Mouse (Mus musculus) megakaryocyte, embryonic 14.5 days (primary cell): Measurements from ENCODE around the gene Ttc29. TPM values are rescaled to one million over a fixed set of nuclear protein-coding genes. Genes with fewer than 3 reads are reported as not detected.

Experiments used
- H3K27me3 ChIP-seq: replicated peaks from 2 replicates; pipeline ENCODE3; 2012; ENCODE audit warnings: inconsistent platforms
- H3K36me3 ChIP-seq: replicated peaks from 2 replicates; pipeline ENCODE3; 2012; ENCODE audit warnings: low read length, inconsistent platforms, mixed read lengths
- H3K4me1 ChIP-seq: 2 replicates; pipeline ENCODE4 v1.6.1; 2012; ENCODE audit warnings: inconsistent platforms
- H3K4me3 ChIP-seq: replicated peaks from 2 replicates; pipeline ENCODE3; 2012; ENCODE audit warnings: moderate library complexity, mild to moderate bottlenecking, inconsistent platforms
- H3K9me3 ChIP-seq: 2 replicates; pipeline ENCODE4 v1.6.1; 2012; ENCODE audit warnings: inconsistent platforms
- FLI1 ChIP-seq: IDR thresholded peaks from 2 replicates; pipeline ENCODE4 v1.6.1; 2012; ENCODE audit warnings: low read length, inconsistent platforms, mixed read lengths
- GATA1 ChIP-seq: IDR thresholded peaks from 3 replicates; pipeline ENCODE4 v1.6.1; 2012; ENCODE audit warnings: mixed read lengths, low read length, inconsistent platforms, borderline replicate concordance
- polyA plus RNA-seq: library from polyadenylated mRNA; stranded (reverse); fragments of >175 nt; gene quantifications from 2 replicates; pipeline ENCODE4 v1.2.3, GENCODE M21; 2012; ENCODE audit warnings: low replicate concordance; ENCODE audit not compliant: insufficient read depth

Ttc29 gene
- polyA plus RNA-seq, 1 experiment: not detected

DNA sequence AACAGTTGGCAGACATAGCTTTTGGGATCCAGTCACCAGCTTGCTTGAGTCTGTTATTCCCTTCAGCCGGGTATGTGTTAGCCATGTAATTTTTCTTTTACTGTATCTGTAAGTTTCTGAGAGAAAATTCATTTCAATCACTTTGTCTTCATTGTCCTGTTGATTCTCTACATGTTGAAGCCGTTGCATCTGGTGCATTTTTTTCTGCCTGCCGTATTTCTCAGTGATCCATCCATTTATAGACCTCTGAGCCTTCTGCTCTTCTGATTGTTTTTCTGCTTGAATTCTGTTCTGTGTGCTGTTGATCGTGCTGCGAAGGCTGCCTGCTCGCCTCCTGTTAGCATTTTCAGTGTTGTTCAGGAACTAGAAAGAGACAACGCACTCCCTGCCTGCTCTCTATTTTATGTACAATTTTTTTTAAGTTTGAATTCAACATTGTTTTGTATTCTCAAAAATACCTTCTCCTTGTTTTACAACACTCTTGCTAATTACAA lies 20.7 kb downstream of the Ttc29 start:
- H3K9me3 ChIP-seq: no peaks in the 10 kb centered on the region
- no peaks in the 10 kb centered on the region for H3K4me1 ChIP-seq
- no peak for TF ChIP-seq GATA1
- TF ChIP-seq FLI1: no peak
- H3K4me3 ChIP-seq: no peak overlapping the region
- no peaks in the 10 kb centered on the region for H3K36me3 ChIP-seq
- H3K27me3 ChIP-seq: no peaks in the 10 kb centered on the region

GRCm38 (mm10) chr8:78237972-78238675 lies 25.0 kb downstream of the Ttc29 start:
- H3K9me3 ChIP-seq: no peaks in the 10 kb centered on the region
- H3K36me3 ChIP-seq: no peaks in the 10 kb centered on the region
- H3K4me1 ChIP-seq: no peaks in the 10 kb centered on the region
- H3K4me3 ChIP-seq: no peak overlapping the region
- no peak for TF ChIP-seq FLI1
- TF ChIP-seq GATA1: no peak
- H3K27me3 ChIP-seq: no peaks in the 10 kb centered on the region

DNA sequence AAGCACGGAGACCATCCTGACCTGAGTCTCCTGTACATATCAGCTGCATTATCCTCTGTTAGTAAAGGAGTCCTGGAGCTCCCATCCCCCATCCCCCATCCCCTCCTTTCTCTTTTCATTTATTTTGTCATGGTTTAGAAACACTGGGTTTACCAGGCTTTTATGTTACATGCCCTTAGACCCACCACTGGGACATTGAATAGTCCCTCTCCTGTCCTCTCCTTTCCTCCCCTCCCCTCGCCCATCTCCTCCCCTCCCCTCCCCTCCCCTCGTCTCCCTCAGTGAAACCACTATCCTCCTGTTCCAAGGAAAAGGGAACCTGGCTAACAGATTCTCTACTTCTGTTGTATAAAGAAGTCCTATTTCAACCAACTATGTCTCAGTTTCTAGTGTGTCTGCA lies 38.0 kb downstream of the Ttc29 start:
- Histone ChIP-seq H3K4me3 (no peak overlapping the region), H3K9me3 (no peaks in the 10 kb centered on the region; the same call in 1 of the 2 replicates)
- TF ChIP-seq FLI1: no peak
- no peak for TF ChIP-seq GATA1

GRCm38 (mm10) chr8:78254374-78254773 lies 41.3 kb downstream of the Ttc29 start:
- no peak overlapping the region for H3K4me3 ChIP-seq
- H3K4me1 ChIP-seq: no peaks in the 10 kb centered on the region
- TF ChIP-seq FLI1 (no peak), GATA1 (no peak)
- H3K36me3 ChIP-seq: no peaks in the 10 kb centered on the region
- no peaks in the 10 kb centered on the region for H3K27me3 ChIP-seq
- H3K9me3 ChIP-seq: no peaks in the 10 kb centered on the region; the same call in 1 of the 2 replicates

More for the DNA sequence above, 38.0 kb downstream of the Ttc29 start:
- H3K4me1 ChIP-seq: no peaks in the 10 kb centered on the region
- no peaks in the 10 kb centered on the region for H3K36me3 ChIP-seq
- no peaks in the 10 kb centered on the region for H3K27me3 ChIP-seq

DNA sequence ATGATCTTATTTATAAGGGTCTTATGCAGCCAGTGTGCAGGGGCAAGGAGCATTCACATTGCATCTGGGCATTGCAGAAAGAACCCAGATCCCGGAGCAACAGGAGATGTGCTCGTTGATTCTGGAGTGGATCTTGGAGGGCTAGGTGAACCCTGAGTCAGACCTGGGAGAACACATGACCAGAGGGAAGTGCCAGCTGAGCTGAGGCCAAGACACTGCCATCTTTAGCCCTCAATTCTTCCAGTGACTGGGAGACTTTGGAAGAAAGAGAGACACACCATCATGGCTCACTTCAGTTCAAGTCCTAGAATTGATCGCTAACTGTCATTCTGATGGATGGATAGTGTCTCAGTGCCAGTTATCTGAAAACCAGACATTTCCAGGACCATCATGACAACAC lies 41.9 kb downstream of the Ttc29 start:
- TF ChIP-seq FLI1 (no peak), GATA1 (no peak)
- Histone ChIP-seq H3K27me3 (no peaks in the 10 kb centered on the region), H3K36me3 (no peaks in the 10 kb centered on the region), H3K4me3 (no peak overlapping the region), H3K4me1 (no peaks in the 10 kb centered on the region), H3K9me3 (no peaks in the 10 kb centered on the region; the same call in 1 of the 2 replicates)

- Histone ChIP-seq H3K4me1 (no peaks in the 10 kb centered on the region), H3K9me3 (0 out of 2 replicates have a peak, but pooled peaks cover 12% of the 10 kb centered on the region), H3K4me3 (no peak overlapping the region), H3K36me3 (no peaks in the 10 kb centered on the region), H3K27me3 (no peaks in the 10 kb centered on the region)
- TF ChIP-seq GATA1: no peak
- no peak for TF ChIP-seq FLI1
Measured at GRCm38 (mm10) chr8:78265506-78265905, 52.4 kb downstream of the Ttc29 start.

GRCm38 (mm10) chr8:78266231-78266630 lies 53.1 kb downstream of the Ttc29 start:
- Histone ChIP-seq H3K36me3 (no peaks in the 10 kb centered on the region), H3K27me3 (no peaks in the 10 kb centered on the region), H3K9me3 (0 out of 2 replicates have a peak, but pooled peaks cover 12% of the 10 kb centered on the region), H3K4me3 (no peak overlapping the region), H3K4me1 (no peaks in the 10 kb centered on the region)
- no peak for TF ChIP-seq FLI1
- TF ChIP-seq GATA1: no peak

DNA sequence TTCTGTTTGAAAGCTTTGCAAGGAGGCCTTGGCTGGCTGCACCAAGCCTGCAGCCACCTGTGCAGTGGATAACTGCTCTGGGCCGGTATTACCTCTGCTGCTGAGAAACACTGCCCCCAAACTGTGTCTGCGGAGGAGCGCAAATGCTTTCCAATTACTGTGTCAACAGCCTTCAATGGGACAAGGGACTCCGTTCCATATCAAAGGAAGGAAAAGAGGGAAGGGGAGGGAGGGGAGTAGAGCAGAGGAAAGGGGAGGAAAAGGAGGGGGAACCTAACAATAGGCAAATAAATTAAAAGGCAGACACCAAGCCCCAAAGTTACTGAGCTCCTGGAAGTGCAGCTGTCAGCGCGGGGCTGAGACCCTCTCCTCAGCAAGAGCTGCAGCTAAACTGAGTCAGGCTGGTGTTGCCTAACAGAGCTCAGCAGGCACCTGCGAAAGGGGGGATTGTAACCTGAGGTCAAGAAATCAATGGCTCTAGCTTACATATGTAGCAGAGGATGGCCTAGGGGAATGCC lies 54.9 kb downstream of the Ttc29 start:
- H3K27me3 ChIP-seq: no peaks in the 10 kb centered on the region
- 0 out of 2 replicates have a peak, but pooled peaks cover 8% of the 10 kb centered on the region for H3K9me3 ChIP-seq
- no peak overlapping the region for H3K4me3 ChIP-seq
- H3K4me1 ChIP-seq: no peaks in the 10 kb centered on the region
- TF ChIP-seq GATA1: no peak
- no peaks in the 10 kb centered on the region for H3K36me3 ChIP-seq

DNA sequence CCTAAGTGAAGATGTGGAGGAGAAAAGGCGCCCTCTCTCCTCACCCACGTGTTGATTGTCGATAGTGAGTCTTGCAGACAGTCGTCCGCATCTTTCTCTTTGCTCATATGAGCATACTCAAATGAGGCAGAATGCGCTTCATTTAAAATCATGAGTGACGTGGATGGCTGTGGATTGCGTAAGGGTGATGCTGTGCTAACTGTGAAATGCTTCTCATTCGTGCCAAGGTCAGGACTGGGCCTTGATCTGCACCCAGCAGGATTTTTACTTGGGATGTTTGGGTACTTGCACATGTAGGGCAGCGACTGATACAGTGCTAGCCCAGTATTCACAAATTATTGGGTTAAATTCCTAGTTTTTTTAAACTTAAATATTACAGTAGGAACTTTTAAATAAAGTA lies 56.2 kb downstream of the Ttc29 start:
- H3K4me1 ChIP-seq: no peaks in the 10 kb centered on the region
- no peaks in the 10 kb centered on the region for H3K27me3 ChIP-seq
- no peaks in the 10 kb centered on the region for H3K36me3 ChIP-seq
- TF ChIP-seq FLI1 (no peak), GATA1 (no peak)
- no peak overlapping the region for H3K4me3 ChIP-seq
- H3K9me3 ChIP-seq: 0 out of 2 replicates have a peak, but pooled peaks cover 7% of the 10 kb centered on the region

DNA sequence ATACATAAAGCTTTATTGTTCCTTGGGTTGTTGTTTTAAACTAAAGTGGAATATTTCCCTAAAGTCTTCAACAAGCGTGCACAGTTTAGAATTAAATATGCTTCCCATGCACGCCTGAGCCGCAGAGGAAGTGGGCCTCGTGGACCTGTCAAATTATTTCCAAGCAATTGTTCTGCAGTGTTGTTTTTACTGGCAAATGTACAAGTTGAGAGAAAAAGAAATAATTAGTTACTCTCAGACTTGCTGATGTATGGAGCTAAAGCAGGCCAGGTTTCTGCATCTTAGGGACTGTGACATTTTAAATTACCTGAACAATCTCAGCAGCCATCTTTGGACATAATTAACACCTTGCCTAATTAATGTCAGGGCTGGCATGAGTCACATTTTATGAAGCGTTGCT lies 58.3 kb downstream of the Ttc29 start:
- Histone ChIP-seq H3K36me3 (no peaks in the 10 kb centered on the region), H3K27me3 (no peaks in the 10 kb centered on the region), H3K4me3 (no peak overlapping the region), H3K4me1 (no peaks in the 10 kb centered on the region), H3K9me3 (peaks cover 11% of the 10 kb centered on the region; the same call in 1 of the 2 replicates)
- TF ChIP-seq GATA1 (no peak), FLI1 (no peak)
